Mouse (Mus musculus): ENCODE data around the gene Gm26965.
"Not testable (repeated sequence)": the region's sequence is repeated elsewhere in the genome, so short reads cannot be mapped to it uniquely, and the experiment has no call there.

The Gm26965 gene

GRCm38 (mm10) chr13:67525753-67526410 is at the start of gene Gm26965, which contains the start of gene Zfp87:
Gene Gm26965 (minus strand): TSS chr13:67526151.
Gene Zfp87 (minus strand): TSS chr13:67526177.
- DNase-seq (ENCODE audit: low spot score in 2 of 2): peak; percentile 85 to 92

- DNase-seq (ENCODE audit: low spot score in 2 of 2): no peak
Observed at GRCm38 (mm10) chr13:67572591-67573189, 46.7 kb upstream of the Gm26965 start.

GRCm38 (mm10) chr13:67553730-67554129 is 27.8 kb upstream of the Gm26965 start, which contains the start of gene Zfp748:
Gene Zfp748 (minus strand): TSS chr13:67553830.
- DNase-seq (ENCODE audit: low spot score in 2 of 2): no peak

- DNase-seq (ENCODE audit: low spot score in 2 of 2): peak; percentile 82 to 89
Observed at GRCm38 (mm10) chr13:67552505-67553346, 26.8 kb upstream of the Gm26965 start.

- DNase-seq (ENCODE audit: low spot score in 2 of 2): no peak
Observed at GRCm38 (mm10) chr13:67545941-67546340, 20.0 kb upstream of the Gm26965 start.

- no peak for DNase-seq (ENCODE audit: low spot score in 2 of 2)
Observed at GRCm38 (mm10) chr13:67527049-67527730, 1.2 kb upstream of the Gm26965 start.

GRCm38 (mm10) chr13:67500908-67501307 is 25.0 kb downstream of the Gm26965 start:
- DNase-seq (ENCODE audit: low spot score in 2 of 2): no peak

- peak; percentile 67 to 83 for DNase-seq (ENCODE audit: low spot score in 2 of 2)
Observed at GRCm38 (mm10) chr13:67500084-67500719, 25.7 kb downstream of the Gm26965 start, which contains the start of gene Zfp58. Gene Zfp58 (minus strand): TSS chr13:67500555.

GRCm38 (mm10) chr13:67495631-67496030 is 30.3 kb downstream of the Gm26965 start:
- no peak for DNase-seq (ENCODE audit: low spot score in 2 of 2)

- no peak for DNase-seq (ENCODE audit: low spot score in 2 of 2)
Observed at GRCm38 (mm10) chr13:67484424-67484811, 41.5 kb downstream of the Gm26965 start.

GRCm38 (mm10) chr13:67483625-67484423 is 42.1 kb downstream of the Gm26965 start, which contains the start of gene Zfp874b:
Gene Zfp874b (minus strand): TSS chr13:67484258.
- peak; percentile 80 to 89 for DNase-seq (ENCODE audit: low spot score in 2 of 2)

- DNase-seq (ENCODE audit: low spot score in 2 of 2): no peak
Observed at GRCm38 (mm10) chr13:67481528-67481927, 44.4 kb downstream of the Gm26965 start.

GRCm38 (mm10) chr13:67469274-67469673 is 56.7 kb downstream of the Gm26965 start:
- no peak for DNase-seq (ENCODE audit: low spot score in 2 of 2)

- not testable (repeated sequence) for DNase-seq (ENCODE audit: low spot score in 2 of 2)
Observed at GRCm38 (mm10) chr13:67463506-67464185, 62.3 kb downstream of the Gm26965 start.

GRCm38 (mm10) chr13:67452021-67452309 is 74.0 kb downstream of the Gm26965 start:
- no peak for DNase-seq (ENCODE audit: low spot score in 2 of 2)

GRCm38 (mm10) chr13:67451172-67452020 is 74.6 kb downstream of the Gm26965 start, which contains the start of gene Zfp874a:
Gene Zfp874a (minus strand): TSS chr13:67451624.
- DNase-seq (ENCODE audit: low spot score in 2 of 2): peak; percentile 87 to 88

Data from urinary bladder, adult 18-20 months (tissue).